Mouse (Mus musculus): ENCODE measurements at regions not wholly inside any gene's neighbourhood (a gene's known extent, or its start where the extent isn't known, plus 50 kb on each side); places are given as distances from the start of the nearest gene placed in this dataset.

GRCm38 (mm10) chr17:43219636-43220035, 50.5 kb upstream of the Adgrf1 start:
- Histone ChIP-seq H3K9ac (no peak overlapping the region), H3K27me3 (replicated peaks) (no peaks in the 10 kb centered on the region), H3K4me2 (no peak overlapping the region), H3K4me1 (replicated peaks) (no peaks in the 10 kb centered on the region), H3K4me3 (no peak overlapping the region), H3K9me3 (replicated peaks) (no peaks in the 10 kb centered on the region), H3K36me3 (no peaks in the 10 kb centered on the region), H3K27ac (ENCODE audit: poor library complexity, severe bottlenecking) (no peak overlapping the region)
- 72% methylated on average over 4 of the region's 4 CpGs for WGBS
- no peak for ATAC-seq (ENCODE audit: insufficient number of reproducible peaks, low FRiP score)
